Mouse (Mus musculus) midbrain, embryonic 14.5 days (tissue): ENCODE results near the gene Ltbr. TPM values are rescaled to one million over a fixed set of nuclear protein-coding genes. Genes with fewer than 3 reads are reported as not detected.

ENCODE experiments used
- ATAC-seq: fragments of 200-750 bp; cut with Nextera tagmentation; 2 replicates; pipeline ENCODE4 v1.8.0; 2017; ENCODE audit warnings: moderate number of reproducible peaks, moderate library complexity; ENCODE audit not compliant: low FRiP score, low TSS enrichment
- DNase-seq: peaks from one replicate; pipeline ENCODE4 v3.0.0-alpha.2; 2015
- H3K27ac ChIP-seq: fragments of 300-500 bp; sonication (generic); replicated peaks from 2 replicates; pipeline ENCODE4 v1.5.1; 2014; ENCODE audit warnings: mild to moderate bottlenecking, low read depth, low read length, moderate library complexity
- H3K27me3 ChIP-seq: fragments of 300-500 bp; sonication (generic); 2 replicates; pipeline ENCODE4 v1.6.1; 2014; ENCODE audit warnings: low read length, control low read depth, mixed read lengths; ENCODE audit not compliant: control insufficient read depth, insufficient read depth
- H3K36me3 ChIP-seq: fragments of 300-500 bp; sonication (generic); 2 replicates; pipeline ENCODE4 v1.6.1; 2014; ENCODE audit warnings: low read length, control low read depth; ENCODE audit not compliant: control insufficient read depth, insufficient read depth
- H3K4me1 ChIP-seq: fragments of 300-500 bp; sonication (generic); 2 replicates; pipeline ENCODE4 v1.6.1; 2014; ENCODE audit warnings: mild to moderate bottlenecking, antibody characterized with exemption, low read length, control low read depth; ENCODE audit not compliant: control insufficient read depth, insufficient read depth
- H3K4me2 ChIP-seq: fragments of 300-500 bp; sonication (generic); 2 replicates; pipeline ENCODE4 v1.6.1; 2014; ENCODE audit warnings: mild to moderate bottlenecking, low read length, moderate library complexity
- H3K4me3 ChIP-seq: fragments of 300-500 bp; sonication (generic); replicated peaks from 2 replicates; pipeline ENCODE4 v1.5.1; 2014; ENCODE audit warnings: low read depth, low read length
- H3K9ac ChIP-seq: fragments of 300-500 bp; sonication (generic); replicated peaks from 2 replicates; pipeline ENCODE4 v1.6.1; 2014; ENCODE audit warnings: mild to moderate bottlenecking, low read length, moderate library complexity
- H3K9me3 ChIP-seq: fragments of 300-500 bp; sonication (generic); 2 replicates; pipeline ENCODE4 v1.6.1; 2016; ENCODE audit warnings: low read length, control low read depth, mixed read lengths; ENCODE audit not compliant: control insufficient read depth
- WGBS: fragments of 180-500 bp; shearing (Covaris S2); extraction: QIAGEN DNeasy Blood & Tissue Kit; methylation state at CpG from one replicate; pipeline ENCODE4 v1.1.7; 2014; 5-methylcytosine and 5-hydroxymethylcytosine counted together
- polyA plus RNA-seq: library from polyadenylated mRNA; unstranded; fragments of >200 nt; fragmentation: Nextera tagmentation; extraction: Ambion mirVana; gene quantifications from 2 replicates; pipeline ENCODE4 v1.2.1, GENCODE M21; 2014

The Ltbr gene
- polyA plus RNA-seq, result 10.2 and 13.9 TPM in 2 replicates

DNA sequence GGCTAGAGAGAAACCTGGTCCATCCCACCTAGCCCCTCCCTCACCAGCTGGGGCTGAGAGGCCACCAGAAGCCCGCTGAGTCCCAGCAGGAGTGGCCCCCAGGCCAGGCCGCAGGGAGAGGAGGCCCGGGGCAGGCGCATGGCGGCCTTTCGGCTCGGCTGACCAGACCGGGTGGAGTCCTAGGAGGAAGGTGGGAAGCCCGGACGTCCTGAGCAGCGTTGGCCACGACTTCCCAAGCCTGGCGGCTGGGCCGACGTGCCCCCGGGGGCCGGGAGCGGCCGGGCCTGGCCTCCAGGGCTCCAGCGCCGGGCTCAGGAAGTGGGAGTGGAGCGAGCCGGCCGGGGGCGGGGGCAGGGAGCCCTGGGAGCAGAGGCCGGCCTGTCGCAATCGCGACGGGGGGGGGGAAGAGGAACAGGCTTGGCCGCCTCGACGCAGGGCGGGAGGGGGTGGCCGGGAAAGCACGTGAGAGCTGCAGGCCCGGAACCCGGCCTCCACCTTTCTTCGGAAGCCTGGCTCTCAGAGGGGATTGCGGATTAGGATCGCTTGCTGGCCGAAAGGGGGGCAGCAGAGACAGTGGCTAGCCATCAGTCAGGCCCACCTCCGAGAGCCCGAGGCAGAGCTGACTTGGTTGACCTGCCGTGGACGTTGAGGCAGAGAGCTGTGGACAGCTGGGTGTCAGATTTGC lies at the start of gene Ltbr:
Gene Ltbr, minus strand, starts transcription at position 340 of the 685 bp plus-strand sequence.
- no peaks in the 10 kb centered on the region for H3K9me3 ChIP-seq
- peak within 1 kb of the TSS; percentile 60 for H3K4me2 ChIP-seq
- peaks cover 9% of the 10 kb centered on the region for H3K4me1 ChIP-seq
- peak; percentile 68 for ATAC-seq
- WGBS, result 3% methylated on average over 46 of the region's 46 CpGs
- DNase-seq, result peak; percentile 69
- H3K27ac ChIP-seq, result 0 out of 2 replicates have a peak within 1 kb of the TSS, but pooled peaks have one; percentile 26
- no peaks in the 10 kb centered on the region for H3K36me3 ChIP-seq
- H3K4me3 ChIP-seq, result peak within 1 kb of the TSS; percentile 31
- no peaks in the 10 kb centered on the region for H3K27me3 ChIP-seq
- H3K9ac ChIP-seq, result peak within 1 kb of the TSS; percentile 54

DNA sequence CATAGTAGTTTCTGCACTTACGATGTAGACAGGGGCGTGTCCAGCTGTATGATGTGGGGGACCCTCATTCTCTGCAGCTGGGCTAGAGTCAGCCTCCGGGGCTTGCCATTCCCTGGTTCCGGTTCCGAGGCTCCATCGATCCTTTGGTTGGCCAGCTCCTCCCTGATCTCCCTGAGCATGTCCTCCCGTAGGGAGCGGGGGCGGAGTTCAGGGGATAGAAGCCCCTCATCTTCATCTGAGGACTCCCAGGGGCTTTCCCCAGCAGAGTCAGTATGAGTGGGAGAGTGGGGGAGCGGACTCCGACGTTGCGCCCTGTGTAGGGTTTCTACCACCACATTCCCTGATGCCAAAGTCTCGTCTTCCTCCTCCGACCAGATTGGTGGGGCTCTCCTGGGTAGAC lies 49.3 kb upstream of the Ltbr start:
- peaks cover 16% of the 10 kb centered on the region for H3K4me1 ChIP-seq
- peak overlapping the region; percentile 18 for H3K4me2 ChIP-seq
- H3K27ac ChIP-seq, result no peak overlapping the region
- ATAC-seq, result no peak
- H3K27me3 ChIP-seq, result peaks cover 38% of the 10 kb centered on the region
- no peak overlapping the region for H3K4me3 ChIP-seq
- no peak for DNase-seq
- H3K36me3 ChIP-seq, result no peaks in the 10 kb centered on the region
- WGBS, result 14% methylated on average over 15 of the region's 15 CpGs
- no peaks in the 10 kb centered on the region for H3K9me3 ChIP-seq
- H3K9ac ChIP-seq, result no peak overlapping the region

DNA sequence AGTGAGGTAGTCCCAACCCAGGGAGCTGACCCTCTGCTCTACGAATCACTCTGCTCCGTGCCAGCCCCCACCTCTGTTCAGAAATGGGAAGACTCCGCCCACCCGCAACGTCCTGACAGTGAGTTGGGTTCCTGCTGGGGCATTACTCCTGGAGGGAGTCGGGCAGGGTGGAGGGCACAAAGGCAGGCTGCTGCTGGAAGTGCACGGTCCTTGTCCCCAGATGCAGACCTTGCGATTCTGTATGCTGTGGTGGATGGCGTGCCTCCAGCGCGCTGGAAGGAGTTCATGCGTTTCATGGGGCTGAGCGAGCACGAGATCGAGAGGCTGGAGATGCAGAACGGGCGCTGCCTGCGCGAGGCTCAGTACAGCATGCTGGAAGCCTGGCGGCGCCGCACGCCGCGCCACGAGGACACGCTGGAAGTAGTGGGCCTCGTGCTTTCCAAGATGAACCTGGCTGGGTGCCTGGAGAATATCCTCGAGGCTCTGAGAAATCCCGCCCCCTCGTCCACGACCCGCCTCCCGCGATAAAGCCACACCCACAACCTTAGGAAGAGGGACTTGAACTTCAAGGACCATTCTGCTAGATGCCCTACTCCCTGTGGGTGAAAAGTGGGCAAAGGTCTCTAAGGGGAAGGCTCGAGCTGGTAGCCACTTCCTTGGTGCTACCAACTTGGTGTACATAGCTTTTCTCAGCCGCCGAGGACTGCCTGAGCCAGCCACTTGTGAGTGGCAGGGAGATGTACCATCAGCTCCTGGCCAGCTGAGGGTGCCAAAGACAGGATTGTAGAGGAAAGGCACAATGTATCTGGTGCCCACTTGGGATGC lies 48.0 kb upstream of the Ltbr start:
- no peaks in the 10 kb centered on the region for H3K36me3 ChIP-seq
- 7% methylated on average over 38 of the region's 38 CpGs for WGBS
- peaks cover 16% of the 10 kb centered on the region for H3K4me1 ChIP-seq
- DNase-seq (peak; percentile 74), ATAC-seq (peak; percentile 34; the same call in 1 of the 2 replicates)
- peak overlapping the region; percentile 55 for H3K4me2 ChIP-seq
- H3K4me3 ChIP-seq, result peak overlapping the region; percentile 22
- no peaks in the 10 kb centered on the region for H3K9me3 ChIP-seq
- H3K27me3 ChIP-seq, result peaks cover 38% of the 10 kb centered on the region
- H3K9ac ChIP-seq, result no peak overlapping the region; the same call in 1 of the 2 replicates
- no peak overlapping the region for H3K27ac ChIP-seq

DNA sequence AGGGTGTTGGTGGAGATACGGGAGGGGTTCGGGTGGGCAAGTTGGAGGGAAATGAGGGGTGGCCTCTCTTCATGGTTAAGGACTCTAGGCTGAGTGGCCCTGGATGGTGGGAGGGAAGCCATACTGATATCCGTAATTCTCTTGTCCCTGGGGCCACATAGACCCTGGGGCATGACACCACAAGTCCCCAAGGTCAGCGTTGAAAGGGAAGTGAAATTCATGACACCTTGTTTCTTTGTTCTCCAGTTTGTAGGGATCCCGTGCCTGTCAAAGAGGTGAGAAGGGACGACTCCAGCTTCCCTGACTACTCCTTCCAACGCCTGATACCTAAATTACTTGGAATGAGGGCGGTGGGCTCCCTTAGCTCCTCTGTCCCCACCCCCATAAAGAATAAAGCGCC lies 47.2 kb upstream of the Ltbr start:
- Histone ChIP-seq H3K9me3 (no peaks in the 10 kb centered on the region), H3K4me3 (no peak overlapping the region), H3K4me1 (peaks cover 16% of the 10 kb centered on the region), H3K27ac (no peak overlapping the region), H3K9ac (no peak overlapping the region), H3K36me3 (no peaks in the 10 kb centered on the region), H3K27me3 (peaks cover 38% of the 10 kb centered on the region), H3K4me2 (no peak overlapping the region; the same call in 1 of the 2 replicates)
- ATAC-seq (no peak), DNase-seq (no peak)
- WGBS, result 48% methylated on average over 9 of the region's 9 CpGs

DNA sequence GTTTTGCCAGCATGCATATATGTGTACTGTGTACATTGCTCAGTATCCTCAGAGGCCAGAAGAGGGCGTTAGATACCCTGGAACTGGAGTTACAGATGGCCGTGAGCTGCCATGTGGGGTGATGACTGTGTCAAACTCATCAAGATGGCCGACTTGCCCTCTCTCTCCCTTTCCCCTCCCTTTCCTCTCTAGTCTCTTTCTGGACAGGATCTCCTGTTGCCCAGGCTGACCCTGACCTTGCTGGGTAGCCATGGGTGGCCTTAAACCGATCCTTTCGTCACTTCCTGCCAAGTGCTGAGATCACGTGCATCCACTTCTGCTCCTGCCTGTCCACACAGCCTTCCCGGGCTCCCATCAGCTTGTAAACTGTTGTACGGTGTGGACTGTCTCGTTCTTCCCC lies 46.3 kb upstream of the Ltbr start:
- Histone ChIP-seq H3K9me3 (no peaks in the 10 kb centered on the region), H3K36me3 (no peaks in the 10 kb centered on the region)
- WGBS, result 63% methylated on average over 9 of the region's 9 CpGs

DNA sequence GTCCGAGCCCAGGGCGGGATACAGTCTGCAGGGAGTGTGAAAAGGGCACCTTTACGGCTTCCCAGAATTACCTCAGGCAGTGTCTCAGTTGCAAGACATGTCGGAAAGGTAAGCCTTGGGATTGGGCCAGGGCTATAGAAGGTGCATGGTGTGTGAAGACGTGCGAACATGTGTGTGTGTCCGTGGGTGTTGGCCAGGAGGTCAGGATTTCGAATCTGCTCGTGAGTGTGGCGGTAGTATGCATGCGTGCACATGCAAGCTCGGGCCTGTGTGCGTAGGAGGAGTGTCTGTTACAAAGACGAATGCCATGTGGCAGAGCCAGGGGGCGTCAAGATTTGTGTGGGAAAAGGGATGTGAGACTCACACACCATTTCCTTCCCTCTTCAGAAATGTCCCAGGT lies 43.6 kb upstream of the Ltbr start:
- H3K4me1 ChIP-seq, result peaks cover 19% of the 10 kb centered on the region
- ATAC-seq (no peak), DNase-seq (no peak)
- WGBS, result 94% methylated on average over 15 of the region's 15 CpGs
- no peak overlapping the region for H3K9ac ChIP-seq
- H3K27me3 ChIP-seq, result peaks cover 15% of the 10 kb centered on the region
- H3K27ac ChIP-seq, result no peak overlapping the region
- no peak overlapping the region for H3K4me3 ChIP-seq
- H3K9me3 ChIP-seq, result no peaks in the 10 kb centered on the region
- H3K36me3 ChIP-seq, result no peaks in the 10 kb centered on the region
- no peak overlapping the region for H3K4me2 ChIP-seq

More for the DNA sequence above, 46.3 kb upstream of the Ltbr start:
- Histone ChIP-seq H3K4me1 (peaks cover 23% of the 10 kb centered on the region), H3K27me3 (peaks cover 38% of the 10 kb centered on the region), H3K4me2 (no peak overlapping the region), H3K9ac (no peak overlapping the region), H3K27ac (no peak overlapping the region), H3K4me3 (no peak overlapping the region)
- ATAC-seq, result no peak
- DNase-seq, result no peak

DNA sequence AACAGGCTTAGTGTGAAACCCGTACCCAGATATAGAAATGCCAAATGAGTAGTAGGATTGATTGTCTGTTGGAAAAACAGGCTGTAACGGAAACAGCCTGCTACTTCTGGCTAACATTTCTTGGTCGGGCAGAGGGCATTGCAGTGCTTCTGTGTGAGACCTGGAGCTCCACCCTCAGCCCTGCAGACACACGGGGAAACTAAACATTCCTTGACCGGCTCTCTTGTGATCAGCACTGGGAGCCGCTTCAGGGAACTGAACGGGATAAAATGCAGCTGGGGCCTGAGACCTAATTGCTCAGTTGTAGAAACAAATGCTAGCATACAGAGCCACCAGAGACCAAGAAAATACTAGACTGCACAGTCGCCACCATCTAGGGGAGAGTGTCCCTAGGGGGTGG lies 42.6 kb upstream of the Ltbr start:
- no peak overlapping the region for H3K9ac ChIP-seq
- ATAC-seq (no peak), DNase-seq (no peak)
- no peaks in the 10 kb centered on the region for H3K9me3 ChIP-seq
- no peak overlapping the region for H3K27ac ChIP-seq
- H3K36me3 ChIP-seq, result no peaks in the 10 kb centered on the region
- WGBS, result 54% methylated on average over 8 of the region's 8 CpGs
- no peak overlapping the region for H3K4me3 ChIP-seq
- no peak overlapping the region for H3K4me2 ChIP-seq
- H3K27me3 ChIP-seq, result peaks cover 9% of the 10 kb centered on the region
- H3K4me1 ChIP-seq, result peaks cover 15% of the 10 kb centered on the region

DNA sequence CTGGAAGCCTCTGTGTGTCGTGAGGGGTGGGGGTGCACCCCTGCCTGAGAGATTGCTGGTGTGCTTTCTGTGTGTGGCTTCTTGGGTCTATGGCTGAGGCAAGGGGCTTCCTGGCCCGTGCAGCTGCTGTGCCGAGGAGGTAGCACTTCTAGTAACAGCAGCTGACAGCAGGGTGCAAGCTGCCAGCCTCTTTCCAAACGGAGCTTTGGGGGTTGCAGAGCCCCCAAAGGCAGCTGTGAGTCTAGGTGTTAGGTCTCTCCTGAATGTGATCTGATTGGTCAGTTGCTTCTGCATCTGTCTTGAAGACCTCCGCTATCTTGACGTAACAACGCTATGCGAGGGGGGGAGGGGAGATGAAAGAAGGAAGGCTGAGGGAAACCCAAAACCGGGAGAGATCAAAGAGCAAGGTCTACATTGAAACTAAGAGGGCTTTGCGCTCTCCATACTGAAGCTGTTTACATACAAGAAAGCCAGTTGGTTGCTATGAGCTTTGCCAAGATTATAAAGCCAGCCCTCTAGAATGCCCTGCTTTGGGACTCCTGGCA lies 41.6 kb upstream of the Ltbr start:
- no peak overlapping the region for H3K9ac ChIP-seq
- no peaks in the 10 kb centered on the region for H3K36me3 ChIP-seq
- 0 out of 2 replicates have a peak overlapping the region, but pooled peaks have one; percentile 16 for H3K4me2 ChIP-seq
- no peaks in the 10 kb centered on the region for H3K9me3 ChIP-seq
- no peak overlapping the region for H3K4me3 ChIP-seq
- 6% methylated on average over 10 of the region's 10 CpGs for WGBS
- ATAC-seq (no peak; the same call in 1 of the 2 replicates), DNase-seq (peak; percentile 46)
- H3K27me3 ChIP-seq, result no peaks in the 10 kb centered on the region
- H3K4me1 ChIP-seq, result peaks cover 13% of the 10 kb centered on the region
- no peak overlapping the region for H3K27ac ChIP-seq
